Mouse (Mus musculus) E14TG2a.4 (cell line): ENCODE measurements around the gene Gm10337.

Source experiments
- CTCF ChIP-seq: conservative IDR thresholded peaks from 2 replicates; pipeline ENCODE4 v1.5.1; 2014; ENCODE audit warnings: low read length
- NANOG ChIP-seq: IDR thresholded peaks from 2 replicates; pipeline ENCODE4 v1.6.1; 2014; ENCODE audit warnings: borderline replicate concordance, low read length, mixed read lengths

- TF ChIP-seq CTCF (no peak), NANOG (no peak)
Observed at GRCm38 (mm10) chr15:102513004-102513403, 9.5 kb downstream of the Gm10337 start.
